In genomic region chr5:76843448-76843847, GRCm38 (mm10) we compare ENCODE assay signal across 9 mouse cellular contexts.
A peak's percentile ranks its signal among the peaks of the same experiment; 100 is the strongest.
DNase-seq lines count a peak whose midpoint lies in the region; ATAC-seq and TF ChIP-seq lines count a peak whose summit lies in the region.
"Had no signal": no experiment of that assay in that cellular context is flagged by ENCODE, and none has a peak within 500 bp of the region (broad histone marks: within the 10 kb centered on the region; RNA-seq: fewer than 3 reads in every experiment).

No protein-coding gene starts in this region.

- no peak overlapping the region for H3K4me2 ChIP-seq in kidney, embryonic 14.5 days (replicated peaks; ENCODE audit: low read depth, low read length)
- H3K4me2 ChIP-seq in hindbrain, embryonic 12.5 days (replicated peaks), result no peak overlapping the region
- H3K4me2 ChIP-seq: liver, embryonic 15.5 days had no signal

- TF ChIP-seq POLR2A in bone marrow macrophage, adult 2 months (IDR thresholded peaks at IDR 0.05; ENCODE audit: borderline replicate concordance, low read depth, low read length), result no peak

- no peak; the same call in 1 of the 2 replicates for ATAC-seq in kidney, embryonic 14.5 days (ENCODE audit: low FRiP score, low TSS enrichment)
- peak; percentile 79 for ATAC-seq in erythroid progenitor cell, adult 5-6 weeks (replicated peaks; ENCODE audit: low FRiP score, poor library complexity, severe bottlenecking)
- 0 out of 2 replicates have a peak, but pooled peaks have one; percentile 27 for ATAC-seq in hindbrain, embryonic 12.5 days (ENCODE audit: low FRiP score)

- no peaks in the 10 kb centered on the region for H3K36me3 ChIP-seq in kidney, embryonic 14.5 days (ENCODE audit: control insufficient read depth, insufficient read depth, low read length)
- peaks cover 12% of the 10 kb centered on the region; the same call in 1 of the 2 replicates for H3K36me3 ChIP-seq in hindbrain, embryonic 12.5 days
- H3K36me3 ChIP-seq: liver, embryonic 15.5 days had no signal

- H3K4me1 ChIP-seq in kidney, embryonic 14.5 days (ENCODE audit: control insufficient read depth, insufficient read depth, low read length), result no peaks in the 10 kb centered on the region
- peaks cover 9% of the 10 kb centered on the region for H3K4me1 ChIP-seq in bone marrow macrophage, adult 2 months (ENCODE audit: control insufficient read depth, insufficient read depth, low read length)
- peaks cover 22% of the 10 kb centered on the region for H3K4me1 ChIP-seq in hindbrain, embryonic 12.5 days

- DNase-seq in kidney, adult 11 months, result peak; percentile 35
- DNase-seq in layer of hippocampus, postnatal 10 days (ENCODE audit: low spot score in 2 of 2), result peak; percentile 82 to 86
- DNase-seq in lung, postnatal 4 days, result peak; percentile 61 to 80
- peak; percentile 69 for DNase-seq in right cerebral cortex, postnatal 4 days

- no peak overlapping the region for H3K9ac ChIP-seq in kidney, embryonic 14.5 days (ENCODE audit: low read depth, low read length)
- no peak overlapping the region for H3K9ac ChIP-seq in hindbrain, embryonic 12.5 days
- H3K9ac ChIP-seq: liver, embryonic 15.5 days had no signal

- no peaks in the 10 kb centered on the region for H3K27me3 ChIP-seq in kidney, embryonic 14.5 days (ENCODE audit: control insufficient read depth, insufficient read depth, low read length)
- no peaks in the 10 kb centered on the region for H3K27me3 ChIP-seq in hindbrain, embryonic 12.5 days
- H3K27me3 ChIP-seq: liver, embryonic 15.5 days had no signal

- H3K9me3 ChIP-seq in kidney, embryonic 14.5 days (ENCODE audit: control insufficient read depth, low read length), result no peaks in the 10 kb centered on the region
- H3K9me3 ChIP-seq in hindbrain, embryonic 12.5 days (replicated peaks), result no peaks in the 10 kb centered on the region
- H3K9me3 ChIP-seq: liver, embryonic 15.5 days had no signal

- H3K4me3 ChIP-seq in kidney, embryonic 14.5 days (ENCODE audit: low read length), result no peak overlapping the region
- no peak overlapping the region for H3K4me3 ChIP-seq in bone marrow macrophage, adult 2 months (ENCODE audit: insufficient read depth, low read length)
- no peak overlapping the region for H3K4me3 ChIP-seq in hindbrain, embryonic 12.5 days
- H3K4me3 ChIP-seq: liver, embryonic 15.5 days had no signal

- H3K27ac ChIP-seq in kidney, embryonic 14.5 days (ENCODE audit: low read depth, low read length), result no peak overlapping the region
- H3K27ac ChIP-seq in bone marrow macrophage, adult 2 months (ENCODE audit: insufficient read depth, low read depth, low read length), result no peak overlapping the region
- H3K27ac ChIP-seq in hindbrain, embryonic 12.5 days, result no peak overlapping the region
- H3K27ac ChIP-seq: liver, embryonic 15.5 days had no signal

- 19% methylated on average over 4 of the region's 4 CpGs for WGBS in kidney, embryonic 14.5 days
- WGBS in hindbrain, embryonic 12.5 days, result 18% methylated on average over 4 of the region's 4 CpGs

- TF ChIP-seq CTCF in bone marrow macrophage, adult 2 months (IDR thresholded peaks at IDR 0.05; ENCODE audit: low read depth, low read length), result peak; percentile 60
